Mouse (Mus musculus): ENCODE data around the gene Secisbp2l. TPM values are rescaled to one million over a fixed set of nuclear protein-coding genes. Genes with fewer than 3 reads are reported as not detected.

Secisbp2l gene
- total and polyA plus RNA-seq, 2 experiments from 2014 or later = 29.8 to 65.6 TPM

DNA sequence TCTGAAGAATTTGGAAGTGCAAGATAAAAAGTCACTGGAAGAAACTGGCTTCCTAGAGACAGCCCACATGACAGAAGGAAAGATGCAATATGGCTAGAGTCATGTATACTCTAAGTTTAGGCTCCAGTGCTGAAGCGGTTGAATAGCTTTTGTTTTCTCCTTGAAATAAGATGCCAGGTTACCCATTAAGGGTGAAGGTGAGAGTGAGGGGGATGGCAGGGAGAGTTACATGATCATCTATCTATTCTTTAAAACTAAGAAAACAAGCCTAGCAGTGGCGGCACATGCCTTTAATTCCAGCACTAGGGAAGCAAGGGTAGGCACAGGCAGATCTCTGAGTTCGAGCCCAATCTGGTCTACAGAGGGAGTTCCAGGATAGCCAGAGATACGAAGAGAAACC, 2.4 kb upstream of the Secisbp2l start:
- no peak for TF ChIP-seq CTCF (IDR thresholded peaks at IDR 0.05; ENCODE audit: low read depth)
- H3K4me1 ChIP-seq (ENCODE audit: insufficient read depth) = peaks cover 18% of the 10 kb centered on the region
- no peak overlapping the region for H3K4me3 ChIP-seq (ENCODE audit: low read depth, low read length)
- ATAC-seq (no peak), DNase-seq (no peak)
- no peaks in the 10 kb centered on the region for H3K27me3 ChIP-seq (ENCODE audit: insufficient read depth, low read length)
- H3K27ac ChIP-seq (ENCODE audit: low read depth, low read length) = no peak overlapping the region
- H3K9ac ChIP-seq = no peak overlapping the region
- no peaks in the 10 kb centered on the region for H3K36me3 ChIP-seq (ENCODE audit: insufficient read depth)
- H3K4me2 ChIP-seq (ENCODE audit: low read depth) = no peak overlapping the region
- H3K9me3 ChIP-seq (ENCODE audit: low read length) = no peaks in the 10 kb centered on the region
- 70% methylated on average over 4 of the region's 4 CpGs for WGBS

DNA sequence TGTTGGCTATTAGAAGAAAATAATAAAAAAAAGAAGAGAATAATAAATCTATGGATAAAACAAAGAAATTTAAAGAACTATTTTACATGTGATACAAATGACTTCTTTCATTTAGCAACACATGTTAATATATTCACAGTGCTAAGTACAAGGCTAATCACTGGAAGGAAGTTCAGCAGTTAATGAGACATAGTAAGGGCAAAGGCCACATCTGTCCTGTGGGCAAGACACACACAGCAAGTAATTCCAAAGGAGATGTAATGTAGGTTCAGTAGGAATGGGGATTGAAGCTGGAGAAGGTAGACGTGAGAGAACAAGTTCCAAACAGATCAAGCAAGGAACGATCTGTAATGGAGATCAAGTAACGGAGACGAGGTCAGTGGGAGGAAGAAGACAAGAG, 1.7 kb upstream of the Secisbp2l start:
- WGBS = 81% methylated on average over 4 of the region's 4 CpGs
- no peak overlapping the region for H3K4me3 ChIP-seq (ENCODE audit: low read depth, low read length)
- TF ChIP-seq CTCF (IDR thresholded peaks at IDR 0.05; ENCODE audit: low read depth) = no peak

DNA sequence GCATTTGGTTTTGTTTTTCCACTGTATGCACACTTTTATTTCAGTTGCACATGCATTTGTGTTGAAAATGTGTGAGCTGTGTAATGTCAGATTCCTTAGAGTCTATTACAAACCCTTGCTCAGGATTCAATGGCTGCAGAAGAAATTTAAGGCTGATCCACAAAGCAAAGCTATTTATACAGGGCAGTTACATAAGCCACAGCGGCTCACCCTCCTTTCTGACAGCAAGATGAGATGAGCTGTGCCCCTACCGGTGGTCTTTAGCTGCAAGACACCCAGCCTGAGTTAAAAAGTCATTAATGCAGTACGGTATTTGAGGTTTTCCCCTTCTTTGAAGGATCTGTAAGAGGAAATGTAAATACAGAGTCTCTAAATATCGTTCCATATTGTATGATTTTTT, 1.2 kb upstream of the Secisbp2l start:
- H3K4me3 ChIP-seq (ENCODE audit: low read depth, low read length) = no peak overlapping the region
- no peak overlapping the region for H3K27ac ChIP-seq (ENCODE audit: low read depth, low read length)
- H3K27me3 ChIP-seq (ENCODE audit: insufficient read depth, low read length) = no peaks in the 10 kb centered on the region
- ATAC-seq (no peak), DNase-seq (no peak)
- H3K4me1 ChIP-seq (ENCODE audit: insufficient read depth) = peaks cover 18% of the 10 kb centered on the region
- H3K36me3 ChIP-seq (ENCODE audit: insufficient read depth) = no peaks in the 10 kb centered on the region
- 61% methylated on average over 4 of the region's 4 CpGs for WGBS
- no peak overlapping the region for H3K9ac ChIP-seq
- peak; percentile 25 for TF ChIP-seq CTCF (IDR thresholded peaks at IDR 0.05; ENCODE audit: low read depth)
- no peak overlapping the region for H3K4me2 ChIP-seq (ENCODE audit: low read depth)
- H3K9me3 ChIP-seq (ENCODE audit: low read length) = no peaks in the 10 kb centered on the region

More for the DNA sequence above, 1.7 kb upstream of the Secisbp2l start:
- H3K9me3 ChIP-seq (ENCODE audit: low read length) = no peaks in the 10 kb centered on the region
- no peak overlapping the region for H3K27ac ChIP-seq (ENCODE audit: low read depth, low read length)
- no peaks in the 10 kb centered on the region for H3K27me3 ChIP-seq (ENCODE audit: insufficient read depth, low read length)
- no peak overlapping the region for H3K4me2 ChIP-seq (ENCODE audit: low read depth)
- no peak for ATAC-seq
- peaks cover 18% of the 10 kb centered on the region for H3K4me1 ChIP-seq (ENCODE audit: insufficient read depth)
- DNase-seq = no peak
- H3K36me3 ChIP-seq (ENCODE audit: insufficient read depth) = no peaks in the 10 kb centered on the region
- no peak overlapping the region for H3K9ac ChIP-seq

DNA sequence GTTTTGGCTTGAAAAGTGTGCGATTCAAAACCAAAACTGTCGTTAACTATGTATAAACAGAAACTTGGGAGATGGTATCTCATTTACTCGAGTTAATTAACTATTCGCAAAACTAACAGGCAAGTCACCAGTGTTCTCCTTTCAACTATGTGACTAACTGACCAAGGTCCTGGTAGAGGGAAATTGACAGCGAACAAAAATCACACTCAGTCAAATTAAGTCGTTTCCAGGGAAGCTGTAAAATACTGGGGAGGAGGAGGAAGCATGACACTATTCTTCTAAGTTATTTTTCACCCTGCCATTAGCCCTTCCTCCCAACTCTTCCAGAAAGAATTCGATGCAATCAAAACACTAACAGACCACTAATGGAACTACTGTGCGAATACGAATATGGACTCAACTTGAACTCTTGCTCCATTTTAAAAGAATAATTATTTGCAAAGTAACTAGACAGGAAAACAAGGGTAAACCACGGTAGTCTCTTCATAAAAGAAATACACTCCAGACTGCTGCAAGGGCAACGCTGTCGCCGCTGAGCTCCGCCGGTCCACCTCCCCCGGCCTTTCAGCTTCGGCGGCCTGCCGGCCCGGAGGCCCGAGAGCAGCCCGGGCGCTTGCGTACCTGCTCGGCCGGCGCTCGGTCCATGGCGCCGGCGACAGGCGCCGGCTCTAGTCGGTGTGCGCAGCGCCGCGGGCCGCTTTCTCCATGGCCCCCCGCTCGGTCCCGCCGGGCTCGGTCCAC, 522 bp downstream of the Secisbp2l start:
- H3K9ac ChIP-seq = peak overlapping the region; percentile 84
- no peaks in the 10 kb centered on the region for H3K9me3 ChIP-seq (ENCODE audit: low read length)
- DNase-seq (no peak), ATAC-seq (no peak)
- 3% methylated on average over 44 of the region's 44 CpGs for WGBS
- peak overlapping the region; percentile 67 for H3K4me2 ChIP-seq (ENCODE audit: low read depth)
- H3K4me1 ChIP-seq (ENCODE audit: insufficient read depth) = peaks cover 18% of the 10 kb centered on the region
- H3K4me3 ChIP-seq (ENCODE audit: low read depth, low read length) = peak overlapping the region; percentile 90
- H3K27ac ChIP-seq (ENCODE audit: low read depth, low read length) = peak overlapping the region; percentile 81
- no peaks in the 10 kb centered on the region for H3K27me3 ChIP-seq (ENCODE audit: insufficient read depth, low read length)
- 0 out of 2 replicates have a peak, but pooled peaks cover 3% of the 10 kb centered on the region for H3K36me3 ChIP-seq (ENCODE audit: insufficient read depth)
- no peak for TF ChIP-seq CTCF (IDR thresholded peaks at IDR 0.05; ENCODE audit: low read depth)

DNA sequence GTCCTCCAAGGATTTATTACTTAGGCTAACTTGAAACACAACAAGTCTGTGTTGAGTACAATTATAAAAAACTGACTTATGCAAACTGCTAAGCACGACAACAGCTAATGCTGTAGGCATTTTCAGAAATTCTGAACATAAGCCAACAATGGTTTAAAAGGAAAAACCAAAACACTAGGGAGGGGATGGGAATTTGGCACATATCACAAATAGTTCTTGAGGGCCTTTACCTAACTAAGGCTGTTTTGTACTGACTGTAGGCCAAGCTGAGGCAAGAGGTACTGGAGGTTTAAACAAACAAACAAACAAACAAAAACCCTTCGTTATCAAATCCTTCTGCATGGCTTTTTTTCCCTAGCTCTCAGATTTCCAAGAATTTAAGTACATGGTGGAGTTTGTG, 1.7 kb downstream of the Secisbp2l start:
- DNase-seq (no peak), ATAC-seq (no peak)
- H3K27ac ChIP-seq (ENCODE audit: low read depth, low read length) = no peak overlapping the region
- H3K9ac ChIP-seq = peak overlapping the region; percentile 84; the same call in 1 of the 2 replicates
- 59% methylated on average over 2 of the region's 2 CpGs for WGBS
- H3K27me3 ChIP-seq (ENCODE audit: insufficient read depth, low read length) = no peaks in the 10 kb centered on the region
- H3K36me3 ChIP-seq (ENCODE audit: insufficient read depth) = 0 out of 2 replicates have a peak, but pooled peaks cover 3% of the 10 kb centered on the region
- TF ChIP-seq CTCF (IDR thresholded peaks at IDR 0.05; ENCODE audit: low read depth) = no peak
- no peaks in the 10 kb centered on the region for H3K9me3 ChIP-seq (ENCODE audit: low read length)
- H3K4me2 ChIP-seq (ENCODE audit: low read depth) = peak overlapping the region; percentile 67
- peaks cover 18% of the 10 kb centered on the region for H3K4me1 ChIP-seq (ENCODE audit: insufficient read depth)
- no peak overlapping the region for H3K4me3 ChIP-seq (ENCODE audit: low read depth, low read length)

DNA sequence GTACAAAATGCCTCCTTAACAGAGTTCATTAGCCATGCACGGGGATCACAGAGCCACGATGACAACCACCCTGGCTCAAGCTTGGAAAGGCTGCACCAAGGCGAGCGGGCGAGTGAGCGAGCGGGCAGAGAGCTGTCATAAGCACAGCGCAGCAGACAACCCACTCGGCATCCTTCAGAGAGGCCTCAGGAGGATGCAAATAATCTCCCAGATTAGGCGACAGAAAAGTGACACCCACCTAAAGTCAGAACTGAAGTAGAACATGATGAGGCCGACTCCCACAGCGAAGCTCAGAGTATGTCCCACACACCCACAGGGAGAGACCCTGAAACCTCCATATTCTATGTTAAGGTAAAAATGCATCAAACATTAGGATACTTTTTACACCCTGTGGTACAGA, 4.3 kb downstream of the Secisbp2l start:
- 93% methylated on average over 12 of the region's 12 CpGs for WGBS
- no peak for DNase-seq

DNA sequence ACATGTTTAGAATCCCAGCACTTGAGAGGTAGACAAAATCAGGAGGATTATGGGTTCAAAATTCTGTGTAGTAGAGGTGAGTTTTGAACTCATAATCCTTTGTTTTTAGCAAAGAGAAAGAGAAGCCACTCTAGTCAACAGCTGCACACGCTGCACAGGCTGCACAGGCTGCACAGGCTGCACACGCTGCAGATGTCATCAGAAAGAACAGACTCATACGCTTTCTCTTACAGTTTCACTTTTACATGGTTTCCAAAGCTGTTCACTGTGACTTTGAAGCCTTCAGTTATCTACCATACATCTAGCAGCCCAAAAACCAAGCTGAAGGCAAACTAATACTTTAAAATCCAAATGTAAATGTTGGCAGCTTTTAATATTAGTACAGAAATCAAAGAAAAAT, 5.7 kb downstream of the Secisbp2l start:
- DNase-seq = no peak
- Histone ChIP-seq H3K4me2 (ENCODE audit: low read depth) (no peak overlapping the region), H3K27me3 (ENCODE audit: insufficient read depth, low read length) (no peaks in the 10 kb centered on the region), H3K4me3 (ENCODE audit: low read depth, low read length) (no peak overlapping the region), H3K4me1 (ENCODE audit: insufficient read depth) (peaks cover 16% of the 10 kb centered on the region), H3K9me3 (ENCODE audit: low read length) (no peaks in the 10 kb centered on the region), H3K36me3 (ENCODE audit: insufficient read depth) (peaks cover 13% of the 10 kb centered on the region), H3K27ac (ENCODE audit: low read depth, low read length) (no peak overlapping the region), H3K9ac (no peak overlapping the region)
- 92% methylated on average over 3 of the region's 3 CpGs for WGBS
- no peak for ATAC-seq
- TF ChIP-seq CTCF (IDR thresholded peaks at IDR 0.05; ENCODE audit: low read depth) = no peak

More for the DNA sequence above, 4.3 kb downstream of the Secisbp2l start:
- Histone ChIP-seq H3K9ac (no peak overlapping the region), H3K27ac (ENCODE audit: low read depth, low read length) (no peak overlapping the region), H3K27me3 (ENCODE audit: insufficient read depth, low read length) (no peaks in the 10 kb centered on the region), H3K9me3 (ENCODE audit: low read length) (no peaks in the 10 kb centered on the region), H3K4me1 (ENCODE audit: insufficient read depth) (peaks cover 18% of the 10 kb centered on the region), H3K4me3 (ENCODE audit: low read depth, low read length) (no peak overlapping the region), H3K4me2 (ENCODE audit: low read depth) (no peak overlapping the region), H3K36me3 (ENCODE audit: insufficient read depth) (peaks cover 8% of the 10 kb centered on the region)
- TF ChIP-seq CTCF (IDR thresholded peaks at IDR 0.05; ENCODE audit: low read depth) = no peak
- ATAC-seq = no peak
